Comparison of ENCODE assay signal across 7 mouse cellular contexts in genomic region chr7:30231328-30231668, GRCm38 (mm10). TPM values are rescaled to one million over a fixed set of nuclear protein-coding genes. Genes with fewer than 3 reads are reported as not detected.
A peak's percentile ranks its signal among the peaks of the same experiment; 100 is the strongest.
DNase-seq lines count a peak whose midpoint lies in the region; ATAC-seq and TF ChIP-seq lines count a peak whose summit lies in the region.

No protein-coding gene starts in this region.

- H3K4me2 ChIP-seq in forebrain, embryonic 12.5 days: peak overlapping the region; percentile 83
- H3K4me2 ChIP-seq in limb, embryonic 14.5 days (replicated peaks; ENCODE audit: low read depth, low read length, severe bottlenecking): peak overlapping the region; percentile 82
- peak overlapping the region; percentile 82 for H3K4me2 ChIP-seq in stomach, embryonic 16.5 days (ENCODE audit: low read depth, low read length)

- H3K36me3 ChIP-seq in megakaryocyte, embryonic 14.5 days (replicated peaks; ENCODE audit: low read length): peaks cover 64% of the 10 kb centered on the region
- H3K36me3 ChIP-seq in forebrain, embryonic 12.5 days (replicated peaks): peaks cover 48% of the 10 kb centered on the region
- H3K36me3 ChIP-seq in limb, embryonic 14.5 days (ENCODE audit: control insufficient read depth, insufficient read depth, low read length): peaks cover 50% of the 10 kb centered on the region
- peaks cover 9% of the 10 kb centered on the region; the same call in 1 of the 2 replicates for H3K36me3 ChIP-seq in stomach, embryonic 16.5 days (ENCODE audit: control insufficient read depth, insufficient read depth, low read length)

- H3K27ac ChIP-seq in forebrain, embryonic 12.5 days: peak overlapping the region; percentile 96
- 0 out of 2 replicates have a peak overlapping the region, but pooled peaks have one; percentile 38 for H3K27ac ChIP-seq in limb, embryonic 14.5 days (replicated peaks; ENCODE audit: low read depth, low read length)
- H3K27ac ChIP-seq in stomach, embryonic 16.5 days (ENCODE audit: low read length): no peak overlapping the region; the same call in 1 of the 2 replicates

- ATAC-seq in megakaryocyte, adult 5-6 weeks (ENCODE audit: poor library complexity, severe bottlenecking): no peak
- ATAC-seq in forebrain, embryonic 12.5 days (ENCODE audit: low FRiP score): no peak; the same call in none of the 2 replicates
- ATAC-seq in limb, embryonic 14.5 days (ENCODE audit: low FRiP score, low read depth): peak; percentile 31
- ATAC-seq in stomach, embryonic 16.5 days (ENCODE audit: insufficient read depth, low FRiP score): no peak

- H3K4me1 ChIP-seq in megakaryocyte, embryonic 14.5 days: peaks cover 31% of the 10 kb centered on the region
- H3K4me1 ChIP-seq in forebrain, embryonic 12.5 days: peaks cover 20% of the 10 kb centered on the region
- peaks cover 10% of the 10 kb centered on the region for H3K4me1 ChIP-seq in limb, embryonic 14.5 days (ENCODE audit: control insufficient read depth, insufficient read depth, low read length)
- peaks cover 14% of the 10 kb centered on the region for H3K4me1 ChIP-seq in stomach, embryonic 16.5 days (ENCODE audit: control insufficient read depth, insufficient read depth, low read length)

- under 1% methylated on average over 16 of the region's 16 CpGs for WGBS in forebrain, embryonic 12.5 days
- 0% methylated on average over 16 of the region's 16 CpGs for WGBS in limb, embryonic 14.5 days
- 0% methylated on average over 16 of the region's 16 CpGs for WGBS in stomach, embryonic 16.5 days

- no peak for DNase-seq in limb, embryonic 14.5 days (ENCODE audit: low spot score)
- no peak for DNase-seq in urinary bladder, postnatal 36 days (ENCODE audit: low spot score in 2 of 2)
- DNase-seq in adipocyte (ENCODE audit: low spot score): no peak

- H3K27me3 ChIP-seq in megakaryocyte, embryonic 14.5 days (replicated peaks): no peaks in the 10 kb centered on the region
- no peaks in the 10 kb centered on the region for H3K27me3 ChIP-seq in forebrain, embryonic 12.5 days
- no peaks in the 10 kb centered on the region for H3K27me3 ChIP-seq in limb, embryonic 14.5 days (ENCODE audit: control insufficient read depth, insufficient read depth, low read length)
- H3K27me3 ChIP-seq in stomach, embryonic 16.5 days (ENCODE audit: control insufficient read depth, insufficient read depth, low read length): no peaks in the 10 kb centered on the region

- H3K9me3 ChIP-seq in megakaryocyte, embryonic 14.5 days: no peaks in the 10 kb centered on the region
- no peaks in the 10 kb centered on the region for H3K9me3 ChIP-seq in forebrain, embryonic 12.5 days
- H3K9me3 ChIP-seq in limb, embryonic 14.5 days (ENCODE audit: control insufficient read depth, low read length): no peaks in the 10 kb centered on the region
- no peaks in the 10 kb centered on the region for H3K9me3 ChIP-seq in stomach, embryonic 16.5 days (replicated peaks; ENCODE audit: control insufficient read depth, low read length)

- peak overlapping the region; percentile 100 for H3K4me3 ChIP-seq in megakaryocyte, embryonic 14.5 days (replicated peaks)
- H3K4me3 ChIP-seq in forebrain, embryonic 12.5 days (replicated peaks): peak overlapping the region; percentile 74
- H3K4me3 ChIP-seq in limb, embryonic 14.5 days (replicated peaks; ENCODE audit: low read length): peak overlapping the region; percentile 80
- H3K4me3 ChIP-seq in stomach, embryonic 16.5 days (replicated peaks; ENCODE audit: low read length): peak overlapping the region; percentile 83

- peak overlapping the region; percentile 73 for H3K9ac ChIP-seq in forebrain, embryonic 12.5 days
- peak overlapping the region; percentile 77 for H3K9ac ChIP-seq in limb, embryonic 14.5 days (ENCODE audit: low read depth, low read length, severe bottlenecking)
- peak overlapping the region; percentile 81 for H3K9ac ChIP-seq in stomach, embryonic 16.5 days (ENCODE audit: low read length)

- TF ChIP-seq POLR2A in limb, embryonic 14.5 days (IDR thresholded peaks at IDR 0.05; ENCODE audit: borderline replicate concordance, extremely low read depth, insufficient read depth, insufficient read length): no peak

RNA-seq across cellular contexts. Expression of gene Polr2i, which starts 0.5 kb away (rescaled TPM):
- 13.7 and 67.3 TPM in 2 replicates for polyA plus RNA-seq in megakaryocyte, embryonic 14.5 days (2012; ENCODE audit: insufficient read depth, low replicate concordance)
- total RNA-seq in megakaryocyte, adult 5-6 weeks (2015): 46.4 and 51.0 TPM in 2 replicates
- total RNA-seq in megakaryocyte, adult 5-6 weeks (2017): 31.5 and 39.1 TPM in 2 replicates
- 164 TPM in 2 replicates for polyA plus RNA-seq in forebrain, embryonic 12.5 days (2016; fragmentation: Nextera tagmentation; extraction: Ambion mirVana)
- polyA plus RNA-seq in limb, embryonic 14.5 days (2012; rRNA removed): 227 and 250 TPM in 2 replicates
- polyA plus RNA-seq in limb, embryonic 14.5 days (2014; fragmentation: Nextera tagmentation; extraction: Ambion mirVana): 180 and 186 TPM in 2 replicates
- 111 and 116 TPM in 2 replicates for polyA plus RNA-seq in stomach, embryonic 16.5 days (2015; fragmentation: Nextera tagmentation; extraction: Ambion mirVana)

RNA-seq across cellular contexts. Expression of gene Tbcb, which starts 0.8 kb away (rescaled TPM):
- polyA plus RNA-seq in megakaryocyte, embryonic 14.5 days (2012; ENCODE audit: insufficient read depth, low replicate concordance): 21.7 and 73.2 TPM in 2 replicates
- total RNA-seq in megakaryocyte, adult 5-6 weeks (2015): 84.2 and 92.7 TPM in 2 replicates
- 30.2 and 48.2 TPM in 2 replicates for total RNA-seq in megakaryocyte, adult 5-6 weeks (2017)
- polyA plus RNA-seq in forebrain, embryonic 12.5 days (2016; fragmentation: Nextera tagmentation; extraction: Ambion mirVana): 245 and 256 TPM in 2 replicates
- 78.9 and 90.3 TPM in 2 replicates for polyA plus RNA-seq in limb, embryonic 14.5 days (2012; rRNA removed)
- polyA plus RNA-seq in limb, embryonic 14.5 days (2014; fragmentation: Nextera tagmentation; extraction: Ambion mirVana): 168 and 185 TPM in 2 replicates
- polyA plus RNA-seq in stomach, embryonic 16.5 days (2015; fragmentation: Nextera tagmentation; extraction: Ambion mirVana): 148 and 151 TPM in 2 replicates

RNA-seq across cellular contexts. Expression of gene Ovol3, which starts 4.2 kb away (rescaled TPM):
- polyA plus RNA-seq in megakaryocyte, embryonic 14.5 days (2012; ENCODE audit: insufficient read depth, low replicate concordance): not detected in 2 replicates
- 0.55 TPM in 1 of 2 replicates, not detected in the other for total RNA-seq in megakaryocyte, adult 5-6 weeks (2015)
- not detected in 2 replicates for total RNA-seq in megakaryocyte, adult 5-6 weeks (2017)
- 0.28 TPM in 1 of 2 replicates, not detected in the other for polyA plus RNA-seq in forebrain, embryonic 12.5 days (2016; fragmentation: Nextera tagmentation; extraction: Ambion mirVana)
- polyA plus RNA-seq in limb, embryonic 14.5 days (2012; rRNA removed): 0.24 and 0.42 TPM in 2 replicates
- polyA plus RNA-seq in limb, embryonic 14.5 days (2014; fragmentation: Nextera tagmentation; extraction: Ambion mirVana): 0.29 and 0.72 TPM in 2 replicates
- polyA plus RNA-seq in stomach, embryonic 16.5 days (2015; fragmentation: Nextera tagmentation; extraction: Ambion mirVana): 0.19 TPM in 1 of 2 replicates, not detected in the other

RNA-seq across cellular contexts. Expression of gene Capns1, which starts 32.7 kb away (rescaled TPM):
- 122 and 208 TPM in 2 replicates for polyA plus RNA-seq in megakaryocyte, embryonic 14.5 days (2012; ENCODE audit: insufficient read depth, low replicate concordance)
- 485 and 524 TPM in 2 replicates for total RNA-seq in megakaryocyte, adult 5-6 weeks (2015)
- 307 and 314 TPM in 2 replicates for total RNA-seq in megakaryocyte, adult 5-6 weeks (2017)
- polyA plus RNA-seq in forebrain, embryonic 12.5 days (2016; fragmentation: Nextera tagmentation; extraction: Ambion mirVana): 44.5 and 51.3 TPM in 2 replicates
- 392 and 597 TPM in 2 replicates for polyA plus RNA-seq in limb, embryonic 14.5 days (2012; rRNA removed)
- 116 and 117 TPM in 2 replicates for polyA plus RNA-seq in limb, embryonic 14.5 days (2014; fragmentation: Nextera tagmentation; extraction: Ambion mirVana)
- 90.0 and 98.5 TPM in 2 replicates for polyA plus RNA-seq in stomach, embryonic 16.5 days (2015; fragmentation: Nextera tagmentation; extraction: Ambion mirVana)

RNA-seq across cellular contexts. Expression of gene Cox7a1, which starts 47.4 kb away (rescaled TPM):
- polyA plus RNA-seq in megakaryocyte, embryonic 14.5 days (2012; ENCODE audit: insufficient read depth, low replicate concordance): 2.4 TPM in 1 of 2 replicates, not detected in the other
- 0.91 and 1.6 TPM in 2 replicates for total RNA-seq in megakaryocyte, adult 5-6 weeks (2015)
- total RNA-seq in megakaryocyte, adult 5-6 weeks (2017): 0.94 and 2.4 TPM in 2 replicates
- polyA plus RNA-seq in forebrain, embryonic 12.5 days (2016; fragmentation: Nextera tagmentation; extraction: Ambion mirVana): 3.0 and 3.7 TPM in 2 replicates
- 1.5 and 2.7 TPM in 2 replicates for polyA plus RNA-seq in limb, embryonic 14.5 days (2012; rRNA removed)
- polyA plus RNA-seq in limb, embryonic 14.5 days (2014; fragmentation: Nextera tagmentation; extraction: Ambion mirVana): 3.3 and 4.5 TPM in 2 replicates
- polyA plus RNA-seq in stomach, embryonic 16.5 days (2015; fragmentation: Nextera tagmentation; extraction: Ambion mirVana): 12.8 and 25.0 TPM in 2 replicates
